Mouse (Mus musculus) layer of hippocampus, adult 9-10 months (tissue): Measurements from ENCODE around the gene Tshz2.

Source experiments
- DNase-seq: peaks from one replicate; pipeline ENCODE4 v3.0.0; 2022; ENCODE audit warnings: low spot score

Tshz2 gene

DNA sequence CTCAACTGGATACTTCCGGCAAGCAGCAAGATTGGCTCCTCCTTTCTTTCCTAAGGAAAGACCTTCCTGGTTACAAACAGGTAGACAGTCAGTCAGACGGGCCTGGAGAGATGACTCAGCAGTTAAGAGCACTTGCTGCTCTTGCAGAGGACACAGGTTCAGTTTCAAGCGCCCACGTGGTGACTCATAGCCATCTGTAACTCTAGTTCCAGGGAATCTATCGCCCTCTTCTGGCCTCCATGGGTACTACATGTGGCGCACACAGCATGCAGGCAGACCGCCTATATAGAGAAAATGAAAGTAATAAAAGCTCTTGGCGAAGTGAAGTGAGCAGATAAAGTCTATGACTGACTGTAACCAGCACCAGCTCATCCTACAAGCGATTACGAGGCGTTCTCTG, 413.1 kb downstream of the Tshz2 start:
- DNase-seq = no peak

DNA sequence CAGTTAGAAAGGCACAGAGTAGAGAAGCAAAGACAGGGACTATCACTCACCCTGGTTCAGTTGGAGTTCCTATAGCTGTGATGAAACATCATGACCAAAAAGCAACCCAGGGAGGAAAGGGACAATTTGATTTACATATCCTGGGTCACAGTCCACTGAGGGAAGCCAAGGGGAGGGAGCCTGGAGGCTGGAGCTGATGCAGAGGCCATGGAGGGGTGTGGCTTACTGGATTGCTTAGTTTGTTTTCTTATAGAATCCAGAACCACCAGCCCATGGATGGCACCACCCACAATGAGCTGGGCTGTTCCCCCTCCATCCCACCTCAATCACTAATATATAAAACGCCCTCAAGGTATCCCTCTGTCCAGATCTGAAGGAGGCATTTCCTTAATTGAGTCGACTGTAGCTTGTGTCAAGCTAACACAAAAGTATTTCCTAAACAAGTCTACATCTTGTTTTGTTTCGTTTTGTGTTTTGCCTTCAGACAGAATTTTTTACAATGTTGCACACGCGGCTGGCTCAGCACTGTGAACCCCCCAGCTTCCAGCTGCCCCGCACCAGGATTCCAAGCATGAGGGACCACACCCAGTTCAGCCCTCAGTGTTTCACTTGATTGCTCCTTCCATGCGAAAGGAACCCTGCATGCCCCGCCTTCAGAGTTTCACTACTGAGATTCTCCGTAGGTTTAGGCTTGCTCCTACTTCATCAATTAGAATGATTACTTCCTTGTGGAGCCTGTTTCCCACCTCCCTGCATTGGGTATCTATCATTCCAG, 413.7 kb downstream of the Tshz2 start:
- DNase-seq = no peak

- DNase-seq = no peak
Observed at GRCm38 (mm10) chr2:170048831-170049230, 416.0 kb downstream of the Tshz2 start.

GRCm38 (mm10) chr2:170050651-170051050, 417.8 kb downstream of the Tshz2 start:
- no peak for DNase-seq

DNA sequence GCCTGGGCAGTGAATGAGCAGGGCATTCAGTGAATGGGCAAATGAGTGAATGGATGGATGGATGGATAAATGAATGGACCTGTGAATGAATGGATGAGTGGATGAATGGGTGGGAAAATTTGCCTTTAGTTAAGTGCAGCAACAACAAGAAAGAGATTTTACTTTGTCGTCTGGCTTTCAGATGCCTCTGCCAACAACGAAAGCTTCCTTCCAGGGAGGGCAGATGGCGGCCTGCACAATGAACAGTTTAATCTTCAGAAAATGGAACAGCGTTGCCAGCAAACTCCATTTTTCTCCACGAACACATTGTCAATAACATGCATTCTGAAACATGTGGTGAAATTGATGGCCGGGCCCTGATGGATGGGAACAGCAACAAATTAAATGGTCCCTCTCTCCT, 418.6 kb downstream of the Tshz2 start:
- DNase-seq = peak; percentile 36

DNA sequence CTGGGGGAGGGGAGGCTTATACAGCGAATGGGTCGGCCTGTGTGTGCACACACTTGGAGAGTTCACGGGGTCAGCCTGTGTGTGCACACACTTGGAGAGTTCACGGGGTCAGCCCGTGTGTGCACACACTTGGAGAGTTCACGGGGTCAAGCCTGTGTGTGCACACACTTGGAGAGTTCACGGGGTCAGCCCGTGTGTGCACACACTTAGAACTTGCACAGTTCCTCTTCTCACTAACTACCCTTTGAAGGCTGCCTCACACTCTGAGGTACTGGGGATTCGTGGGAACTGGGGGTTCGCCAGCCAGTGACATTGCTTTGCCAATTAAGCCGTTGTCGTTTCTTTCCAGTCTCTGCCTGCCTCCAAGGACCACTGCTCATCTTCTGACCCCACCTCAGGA, 422.1 kb downstream of the Tshz2 start:
- no peak for DNase-seq

- no peak for DNase-seq
Observed at GRCm38 (mm10) chr2:170055413-170055812, 422.6 kb downstream of the Tshz2 start.

GRCm38 (mm10) chr2:170058774-170059173, 426.0 kb downstream of the Tshz2 start:
- DNase-seq = no peak

- no peak for DNase-seq
Observed at GRCm38 (mm10) chr2:170060066-170060465, 427.3 kb downstream of the Tshz2 start.

GRCm38 (mm10) chr2:170062378-170062777, 429.6 kb downstream of the Tshz2 start:
- DNase-seq = no peak

GRCm38 (mm10) chr2:170069976-170070375, 437.2 kb downstream of the Tshz2 start:
- no peak for DNase-seq

DNA sequence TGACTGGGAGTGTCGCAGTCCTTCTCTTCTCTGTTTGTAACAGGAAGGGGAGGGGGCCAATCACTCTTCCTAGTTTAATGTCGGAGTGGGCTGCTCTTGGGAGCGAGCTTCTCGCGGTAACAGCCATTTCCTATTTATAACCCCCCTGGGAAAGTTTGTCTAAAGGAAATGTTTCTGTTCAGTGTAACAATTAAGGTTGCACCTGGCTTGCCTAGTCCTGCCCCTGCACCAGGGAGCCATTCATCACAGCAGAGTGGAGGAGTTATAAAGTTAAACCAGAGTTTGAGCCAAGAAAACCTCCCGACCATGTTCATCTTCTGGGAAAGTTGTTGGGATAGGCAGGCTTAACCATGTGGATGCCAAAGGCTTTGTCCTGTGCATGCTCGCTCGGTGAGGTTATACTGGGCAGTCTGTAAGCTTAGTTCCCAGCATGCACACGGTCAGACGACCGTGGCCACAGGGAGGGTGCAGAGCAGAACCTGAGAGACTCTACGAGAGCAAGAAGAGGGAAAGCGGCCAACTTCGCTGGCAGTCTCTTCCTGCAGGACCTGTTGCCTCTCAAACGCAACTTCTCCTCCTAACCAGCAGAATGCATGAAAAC, 437.9 kb downstream of the Tshz2 start:
- no peak for DNase-seq

DNA sequence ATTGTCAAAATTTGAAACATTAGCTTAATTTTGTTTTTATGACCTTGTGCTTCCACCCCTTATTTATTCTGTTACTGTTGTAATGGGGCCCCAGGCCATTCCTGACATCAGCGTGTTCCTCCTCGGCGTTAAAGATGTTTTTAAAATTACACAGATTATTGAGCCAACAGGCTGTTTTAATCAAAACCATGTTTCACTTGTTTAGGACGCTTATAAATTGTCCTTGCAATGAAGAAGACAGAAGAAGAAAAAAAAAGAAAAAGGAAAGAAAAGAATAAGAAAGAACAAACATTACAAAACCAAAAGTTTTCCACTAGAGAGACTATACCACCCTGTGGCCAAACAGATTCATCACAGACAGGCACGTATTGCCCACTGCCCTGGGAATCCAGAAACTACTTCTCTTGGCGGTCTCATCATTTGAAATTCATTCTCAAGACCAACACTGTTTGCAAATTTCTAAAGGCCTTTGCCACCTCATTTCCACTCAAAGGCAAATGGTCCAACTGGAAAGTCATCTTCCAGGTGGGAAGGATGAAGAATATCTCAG, 444.2 kb downstream of the Tshz2 start:
- no peak for DNase-seq

DNA sequence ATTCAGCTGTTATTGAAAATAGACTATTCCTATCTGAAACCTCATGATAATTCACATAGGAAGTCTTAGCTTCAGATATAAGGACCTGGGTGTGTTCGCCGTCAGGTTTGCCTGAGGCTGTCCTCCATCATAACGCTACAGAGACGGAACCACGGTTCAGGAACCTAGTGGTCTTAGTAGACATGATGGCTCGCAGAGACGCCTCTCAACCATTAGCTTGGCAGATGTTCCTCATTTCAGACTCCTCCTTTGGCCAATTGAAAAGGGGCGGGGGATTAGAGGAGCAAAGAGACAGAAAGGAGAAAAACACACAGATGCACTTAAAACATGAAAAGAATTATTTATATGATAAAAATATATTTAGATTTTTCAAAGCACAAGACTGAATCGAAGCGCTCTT, 445.2 kb downstream of the Tshz2 start:
- DNase-seq = no peak

GRCm38 (mm10) chr2:170078442-170079017, 445.7 kb downstream of the Tshz2 start:
- DNase-seq = no peak

DNA sequence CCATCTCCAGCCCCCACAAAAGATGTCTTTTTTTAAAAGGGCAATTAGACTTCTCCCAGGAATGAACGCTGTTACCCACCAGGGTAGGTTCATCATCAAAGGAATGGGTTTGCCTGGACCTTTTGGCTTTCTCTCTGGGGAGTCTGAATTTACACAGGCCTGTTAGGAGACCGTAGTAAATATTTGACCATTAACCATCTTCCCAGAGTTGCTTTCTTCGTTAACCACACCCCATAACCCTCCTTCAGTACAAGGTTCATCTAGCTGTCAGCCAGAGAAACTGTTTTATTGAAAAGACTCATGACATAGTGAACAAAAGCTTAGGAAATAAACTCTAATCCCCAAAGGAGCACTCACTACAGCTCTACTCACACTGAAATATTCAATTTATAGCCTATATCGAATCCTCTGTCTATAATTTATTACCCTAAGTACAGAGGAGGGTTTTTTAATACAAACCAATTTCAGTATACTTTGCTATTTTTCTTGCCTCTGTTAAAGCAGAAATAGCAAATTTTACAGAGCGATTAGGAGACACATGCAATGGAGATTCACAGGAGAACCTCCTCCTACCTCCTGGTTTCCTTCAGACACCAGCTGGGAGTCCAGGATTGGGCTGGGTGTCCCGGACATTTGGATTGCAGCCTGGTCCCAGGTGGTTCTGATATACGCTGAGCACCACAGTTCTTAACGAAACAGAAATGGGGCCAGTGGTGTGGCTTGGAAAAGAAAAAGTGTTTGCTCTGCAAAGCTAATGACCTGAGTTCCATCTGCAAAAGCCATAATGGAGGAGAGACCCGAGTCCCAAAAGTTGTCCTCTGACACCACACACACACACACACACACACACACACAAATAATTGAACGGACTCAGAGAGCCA, 459.0 kb downstream of the Tshz2 start:
- no peak for DNase-seq

GRCm38 (mm10) chr2:170094220-170094619, 461.4 kb downstream of the Tshz2 start:
- no peak for DNase-seq

- DNase-seq = no peak
Observed at GRCm38 (mm10) chr2:170094871-170095270, 462.1 kb downstream of the Tshz2 start.

DNA sequence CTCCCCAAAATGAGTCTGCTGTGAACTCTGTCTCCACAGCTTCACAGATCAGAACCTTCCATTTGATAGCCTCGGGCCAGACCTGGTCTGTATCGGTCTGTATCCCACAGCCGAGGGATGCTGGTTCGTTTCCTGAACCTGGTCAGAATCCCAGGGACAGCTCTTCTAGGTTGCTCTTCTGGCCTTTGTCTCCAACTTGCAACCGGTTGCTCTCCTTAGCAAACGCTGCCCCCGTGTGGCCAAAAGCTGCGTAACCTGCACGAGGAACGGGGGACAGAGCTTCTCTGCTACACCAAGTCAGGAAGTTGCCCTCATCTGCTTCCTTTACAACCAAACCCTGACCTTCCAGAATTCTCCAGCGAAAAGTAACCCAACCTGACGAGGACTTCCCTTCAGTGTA, 468.3 kb downstream of the Tshz2 start:
- peak; percentile 63 for DNase-seq

GRCm38 (mm10) chr2:170101932-170102331, 469.1 kb downstream of the Tshz2 start:
- no peak for DNase-seq

DNA sequence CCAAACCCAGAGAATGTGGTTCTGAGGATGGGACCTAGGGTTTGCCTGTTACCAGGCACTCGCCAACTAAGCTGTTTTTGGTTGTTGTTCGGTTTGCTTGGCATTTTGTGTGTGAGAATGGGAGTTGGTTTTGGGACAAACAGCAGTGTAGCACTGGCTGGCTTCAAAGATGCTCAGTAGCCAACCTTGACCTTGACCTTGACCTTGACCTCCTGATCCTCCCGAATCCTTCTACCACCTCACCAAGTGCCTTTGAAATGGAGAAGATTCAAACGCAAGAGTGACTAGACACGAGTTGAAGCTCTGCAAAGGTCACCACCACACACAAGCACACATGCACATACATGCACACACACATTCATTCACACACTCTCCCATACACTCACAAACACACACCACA, 470.5 kb downstream of the Tshz2 start:
- DNase-seq = no peak

DNA sequence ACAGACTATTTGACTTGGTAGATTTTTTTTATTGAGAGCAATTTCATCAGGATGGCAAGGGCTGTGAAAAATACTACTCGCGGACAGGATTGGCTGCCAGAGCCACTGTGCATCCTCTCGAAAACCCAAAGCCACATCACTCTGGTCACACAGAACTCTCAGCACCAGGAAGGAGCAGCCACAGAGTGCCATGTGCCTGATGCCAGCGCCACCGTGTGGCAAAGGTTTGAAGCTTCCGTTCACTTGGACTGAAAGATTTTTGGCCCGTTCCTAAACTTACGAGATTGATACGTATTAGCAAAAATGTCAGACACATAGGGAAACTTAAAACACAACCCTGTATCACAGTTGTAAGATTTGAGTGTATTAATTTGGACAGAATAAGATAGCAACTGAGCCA, 471.0 kb downstream of the Tshz2 start:
- DNase-seq = peak; percentile 40
